7 mouse cellular contexts compared by ENCODE assay signal in the genomic region with DNA sequence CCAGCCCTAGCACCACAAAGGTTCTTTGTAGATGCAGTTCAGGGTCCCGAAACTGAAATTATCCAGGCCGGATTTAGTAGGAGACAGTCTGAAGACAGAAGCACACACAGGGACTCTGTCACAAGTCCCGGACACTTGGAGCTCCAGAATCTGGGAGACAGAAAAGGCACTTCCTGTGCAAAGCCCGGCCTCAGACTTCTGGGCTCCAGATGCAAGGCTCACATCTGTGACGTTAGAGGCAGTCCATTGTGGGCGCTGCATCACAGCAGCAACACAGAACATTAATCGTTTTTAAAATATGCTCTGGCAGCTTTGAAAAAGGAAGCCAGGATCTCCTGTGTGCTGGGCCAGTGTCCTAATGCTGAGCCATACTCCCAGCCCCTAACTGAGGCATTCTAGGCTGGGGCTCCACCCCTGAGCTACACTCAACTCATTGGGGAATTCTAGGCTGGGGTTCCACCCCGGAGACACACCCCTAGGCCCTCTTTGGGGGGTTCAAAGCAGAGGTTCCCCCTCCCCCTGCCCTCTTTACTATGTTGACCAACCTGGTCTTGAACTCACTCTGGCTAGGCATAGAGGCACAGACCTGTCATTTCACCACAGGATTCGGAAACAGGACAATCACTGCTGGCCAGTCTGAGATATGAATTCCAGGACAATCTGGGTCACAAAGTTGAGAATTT. TPM values are rescaled to one million over a fixed set of nuclear protein-coding genes. Genes with fewer than 3 reads are reported as not detected.
DNase-seq lines count a peak whose midpoint lies in the region; ATAC-seq and TF ChIP-seq lines count a peak whose summit lies in the region.

No protein-coding gene starts in this region.

- H3K79me3 ChIP-seq in C2C12 (ENCODE audit: low read depth), result peaks cover 35% of the 10 kb centered on the region

- H3K4me1 ChIP-seq in heart, embryonic 11.5 days (ENCODE audit: control insufficient read depth, insufficient read depth, low read length), result peaks cover 35% of the 10 kb centered on the region
- peaks cover 62% of the 10 kb centered on the region for H3K4me1 ChIP-seq in kidney, embryonic 15.5 days

- H3K9ac ChIP-seq in heart, embryonic 11.5 days (ENCODE audit: low read depth, low read length), result peak overlapping the region; percentile 90
- H3K9ac ChIP-seq in kidney, embryonic 15.5 days, result peak overlapping the region; percentile 73

- no peaks in the 10 kb centered on the region for H3K27me3 ChIP-seq in C2C12 (ENCODE audit: control insufficient read depth, insufficient read depth, insufficient read length)
- no peaks in the 10 kb centered on the region for H3K27me3 ChIP-seq in heart, embryonic 11.5 days (ENCODE audit: control insufficient read depth, insufficient read depth, low read length)
- no peaks in the 10 kb centered on the region for H3K27me3 ChIP-seq in kidney, embryonic 15.5 days

- peaks cover 16% of the 10 kb centered on the region for H3K36me3 ChIP-seq in C2C12 (ENCODE audit: control insufficient read depth, insufficient read depth)
- H3K36me3 ChIP-seq in heart, embryonic 11.5 days (ENCODE audit: control insufficient read depth, insufficient read depth, low read length), result no peaks in the 10 kb centered on the region
- H3K36me3 ChIP-seq in kidney, embryonic 15.5 days, result peaks cover 11% of the 10 kb centered on the region

- 55% methylated on average over 9 of the region's 9 CpGs for WGBS in heart, embryonic 11.5 days (ENCODE audit: insufficient replicate concordance)
- 38% methylated on average over 9 of the region's 9 CpGs for WGBS in kidney, embryonic 15.5 days

- peak overlapping the region; percentile 59 for H3ac ChIP-seq in C2C12 (ENCODE audit: control insufficient read depth, insufficient read length, low read depth)

- peak overlapping the region; percentile 89 for H3K4me2 ChIP-seq in heart, embryonic 11.5 days
- peak overlapping the region; percentile 95 for H3K4me2 ChIP-seq in kidney, embryonic 15.5 days

- ATAC-seq in heart, embryonic 11.5 days (replicated peaks; ENCODE audit: insufficient number of reproducible peaks, low FRiP score, low TSS enrichment), result no peak
- ATAC-seq in kidney, embryonic 15.5 days (replicated peaks; ENCODE audit: low FRiP score), result no peak

- H3K27ac ChIP-seq in heart, embryonic 11.5 days (ENCODE audit: low read depth, low read length), result peak overlapping the region; percentile 100
- peak overlapping the region; percentile 100 for H3K27ac ChIP-seq in kidney, embryonic 15.5 days

- DNase-seq in NIH3T3 (ENCODE audit: low read depth), result peak; percentile 88
- DNase-seq in lung, postnatal 4 days, result peak; percentile 74 to 84
- no peak for DNase-seq in testis, postnatal 10 days (ENCODE audit: low spot score)
- no peak for DNase-seq in spleen, postnatal 14 days (ENCODE audit: low spot score in 2 of 2)

- H3K4me3 ChIP-seq in C2C12 (ENCODE audit: insufficient read depth, poor library complexity, severe bottlenecking), result no peak overlapping the region
- H3K4me3 ChIP-seq in heart, embryonic 11.5 days (ENCODE audit: low read depth, low read length), result peak overlapping the region; percentile 86
- H3K4me3 ChIP-seq in kidney, embryonic 15.5 days (replicated peaks), result peak overlapping the region; percentile 96

- TF ChIP-seq CTCF in C2C12 (IDR thresholded peaks at IDR 0.05; ENCODE audit: control insufficient read depth, insufficient read depth, insufficient read length), result no peak

- H3K79me2 ChIP-seq in C2C12 (ENCODE audit: control insufficient read depth, insufficient read depth), result peaks cover 48% of the 10 kb centered on the region

- H3K9me3 ChIP-seq in heart, embryonic 11.5 days (replicated peaks; ENCODE audit: control insufficient read depth, low read length), result no peaks in the 10 kb centered on the region
- no peaks in the 10 kb centered on the region for H3K9me3 ChIP-seq in kidney, embryonic 15.5 days (replicated peaks)

TF ChIP-seq in C2C12, 6 proteins besides CTCF, POLR2A, EP300 and RAD21:
- no peak for TF ChIP-seq MAX (IDR thresholded peaks at IDR 0.05)
- TF ChIP-seq CEBPB (IDR thresholded peaks at IDR 0.05; ENCODE audit: low read depth), result no peak
- no peak for TF ChIP-seq USF1 (IDR thresholded peaks at IDR 0.05; ENCODE audit: low read depth)
- no peak for TF ChIP-seq MYOG (IDR thresholded peaks at IDR 0.05; ENCODE audit: control insufficient read depth, extremely low read depth, insufficient read length)
- TF ChIP-seq MYOD1 (IDR thresholded peaks at IDR 0.05; ENCODE audit: control insufficient read depth, insufficient read length, low read depth), result no peak
- TF ChIP-seq FOSL1 (IDR thresholded peaks at IDR 0.05; ENCODE audit: insufficient read depth, low read length, poor library complexity, severe bottlenecking), result no peak

RNA-seq across cellular contexts. Expression of a gene that starts 2.0 kb away (rescaled TPM):
- 345 TPM for polyA plus RNA-seq in C2C12 (2012; fragmentation: generic; extraction: Trizol)
- polyA plus RNA-seq in heart, embryonic 11.5 days (2014; fragmentation: Nextera tagmentation; extraction: Ambion mirVana), result 112 TPM in 2 replicates
- 398 and 438 TPM in 2 replicates for polyA plus RNA-seq in kidney, embryonic 15.5 days (2015; fragmentation: Nextera tagmentation; extraction: Ambion mirVana)

RNA-seq across cellular contexts. Expression of a gene that starts 22.0 kb away (rescaled TPM):
- polyA plus RNA-seq in C2C12 (2012; fragmentation: generic; extraction: Trizol), result not detected
- polyA plus RNA-seq in heart, embryonic 11.5 days (2014; fragmentation: Nextera tagmentation; extraction: Ambion mirVana), result 2.5 and 3.9 TPM in 2 replicates
- 7.4 and 8.3 TPM in 2 replicates for polyA plus RNA-seq in kidney, embryonic 15.5 days (2015; fragmentation: Nextera tagmentation; extraction: Ambion mirVana)

RNA-seq across cellular contexts. Expression of a gene that starts 22.2 kb away (rescaled TPM):
- 2.3 TPM for polyA plus RNA-seq in C2C12 (2012; fragmentation: generic; extraction: Trizol)
- 14.1 and 14.3 TPM in 2 replicates for polyA plus RNA-seq in heart, embryonic 11.5 days (2014; fragmentation: Nextera tagmentation; extraction: Ambion mirVana)
- polyA plus RNA-seq in kidney, embryonic 15.5 days (2015; fragmentation: Nextera tagmentation; extraction: Ambion mirVana), result 62.1 and 74.5 TPM in 2 replicates

RNA-seq across cellular contexts. Expression of a gene that starts 31.5 kb away (rescaled TPM):
- not detected for polyA plus RNA-seq in C2C12 (2012; fragmentation: generic; extraction: Trizol)
- 0.63 and 0.89 TPM in 2 replicates for polyA plus RNA-seq in heart, embryonic 11.5 days (2014; fragmentation: Nextera tagmentation; extraction: Ambion mirVana)
- polyA plus RNA-seq in kidney, embryonic 15.5 days (2015; fragmentation: Nextera tagmentation; extraction: Ambion mirVana), result 14.9 and 15.2 TPM in 2 replicates

RNA-seq across cellular contexts. Expression of a gene that starts 33.8 kb away (rescaled TPM):
- polyA plus RNA-seq in C2C12 (2012; fragmentation: generic; extraction: Trizol), result not detected
- polyA plus RNA-seq in heart, embryonic 11.5 days (2014; fragmentation: Nextera tagmentation; extraction: Ambion mirVana), result 0.31 and 0.49 TPM in 2 replicates
- 2.6 and 3.4 TPM in 2 replicates for polyA plus RNA-seq in kidney, embryonic 15.5 days (2015; fragmentation: Nextera tagmentation; extraction: Ambion mirVana)

Comparison
In these comparisons a context has a peak if more than half of its experiments do, and no peak if none do; other contexts are left out.
1. DNase-seq: peak in NIH3T3 (single experiment) and lung, postnatal 4 days (2 of 2); none in testis, postnatal 10 days (single experiment) and spleen, postnatal 14 days (0 of 2).